Mouse (Mus musculus) liver, adult 2 months (tissue): ENCODE results near the gene Nfic.

Experiments
- CTCF ChIP-seq: fragments of 200-500 bp; IDR thresholded peaks from 2 replicates; pipeline ENCODE4 v1.5.1; 2011; ENCODE audit warnings: low read depth, low read length, control low read depth
- POLR2A ChIP-seq: fragments of 200-500 bp; IDR thresholded peaks from 2 replicates; pipeline ENCODE4 v1.6.1; 2011; ENCODE audit warnings: low read length, control low read depth; ENCODE audit not compliant: insufficient read depth; ENCODE audit errors: extremely low read depth

DNA sequence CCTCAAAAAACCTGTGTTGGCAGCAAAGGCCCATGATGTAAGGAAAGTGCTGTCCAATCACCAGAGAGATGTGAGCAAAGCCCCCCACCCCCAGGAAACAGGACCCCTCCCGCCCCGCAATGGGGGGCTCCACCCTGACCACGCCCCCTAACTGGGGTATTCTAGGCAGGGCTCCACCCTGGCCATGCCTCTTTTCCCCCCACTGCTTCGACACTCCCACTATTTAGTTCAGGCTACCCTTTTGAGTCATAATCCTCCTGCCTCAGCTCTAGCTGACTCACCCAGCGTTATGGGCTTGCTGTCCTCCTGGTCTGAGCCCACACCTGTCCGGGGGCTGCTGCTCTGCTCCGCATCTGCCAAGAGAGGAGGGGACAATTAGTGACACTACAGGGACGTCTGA lies 46.1 kb downstream of the Nfic start:
- no peak for TF ChIP-seq CTCF
- no peak for TF ChIP-seq POLR2A
